Mouse (Mus musculus) mouse trophoblast stem cell (cell line): ENCODE data around the gene Coq7.

ENCODE experiments used
- in situ Hi-C, 2 experiments: fragments of 300-500 bp; cut with MseI, MboI; formaldehyde crosslinking; loops; 2 replicates in 1 of 2; 3 replicates in 1 of 2; pipeline ENCODE4 v1.15.1; 2025

Gene Coq7

DNA sequence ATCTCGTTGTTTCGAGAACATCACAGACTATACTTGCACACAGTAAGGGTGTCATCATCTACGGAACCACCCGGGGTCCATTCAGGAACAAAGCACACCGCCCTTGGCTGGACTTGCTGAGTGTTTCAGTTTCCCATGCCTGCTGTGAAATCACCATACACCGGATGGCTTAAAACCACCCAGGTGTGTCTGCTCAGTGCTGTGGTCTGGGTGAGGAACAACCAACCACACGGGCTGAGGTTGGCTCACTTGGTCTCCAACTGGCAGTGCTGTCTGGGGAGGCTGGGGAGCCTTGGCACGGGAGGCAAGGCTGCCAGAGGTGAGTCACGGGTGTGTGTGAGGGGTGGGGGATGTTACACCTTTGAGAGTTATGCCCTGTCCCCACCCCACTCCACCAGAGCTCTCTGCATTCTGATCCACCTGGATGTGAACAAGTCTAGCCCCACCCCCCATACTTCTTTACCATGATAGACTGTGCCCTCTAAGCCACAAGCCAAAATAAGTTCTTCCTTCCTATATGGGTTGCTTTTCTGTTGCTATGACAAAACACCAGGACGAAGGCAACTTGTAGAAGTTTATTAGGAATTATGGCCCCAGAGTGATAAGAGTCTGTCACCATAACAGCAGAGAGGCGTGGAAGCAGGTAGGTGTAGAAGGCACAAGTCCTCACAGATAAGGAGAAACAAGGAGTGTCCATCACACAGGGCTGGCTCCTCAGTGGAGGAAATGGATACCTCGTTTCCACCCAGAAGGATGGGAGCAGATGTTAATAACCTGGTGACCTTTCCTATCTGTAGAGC is 34.0 kb downstream of the Coq7 start:
- in situ Hi-C loops: no loop called here

DNA sequence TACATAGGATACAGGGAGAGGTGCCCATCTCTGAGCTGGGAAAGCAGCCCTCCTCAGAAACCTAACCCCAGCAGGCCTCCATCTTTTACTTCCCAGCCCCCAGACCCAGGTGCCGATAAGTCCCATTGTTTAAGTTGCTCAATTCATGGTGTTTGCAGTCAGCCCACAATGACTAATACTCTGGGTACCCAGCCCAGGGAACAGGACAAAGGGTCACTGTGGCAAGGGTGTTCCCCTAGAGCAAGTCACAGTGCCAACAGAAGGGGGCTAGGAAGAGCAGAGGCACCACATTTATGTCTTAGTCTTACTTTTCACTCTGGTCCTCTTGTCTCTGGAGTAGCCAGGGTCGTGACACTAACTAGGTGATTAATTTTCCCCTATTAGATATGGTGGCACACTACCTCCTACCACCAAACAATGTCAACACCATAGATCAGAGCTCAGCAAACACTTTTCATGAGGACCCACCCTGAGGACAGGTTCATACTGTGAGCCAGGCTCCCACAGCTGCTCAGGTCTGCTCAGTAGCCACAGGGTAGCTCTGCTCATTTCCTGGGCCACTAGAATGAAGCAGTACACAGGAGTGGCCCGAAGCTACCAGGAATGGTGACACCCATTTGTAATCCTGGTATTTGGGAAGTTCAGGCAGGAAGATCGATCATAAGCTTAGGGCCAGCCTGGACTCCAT is 38.1 kb downstream of the Coq7 start:
- in situ Hi-C loops: no loop called here

DNA sequence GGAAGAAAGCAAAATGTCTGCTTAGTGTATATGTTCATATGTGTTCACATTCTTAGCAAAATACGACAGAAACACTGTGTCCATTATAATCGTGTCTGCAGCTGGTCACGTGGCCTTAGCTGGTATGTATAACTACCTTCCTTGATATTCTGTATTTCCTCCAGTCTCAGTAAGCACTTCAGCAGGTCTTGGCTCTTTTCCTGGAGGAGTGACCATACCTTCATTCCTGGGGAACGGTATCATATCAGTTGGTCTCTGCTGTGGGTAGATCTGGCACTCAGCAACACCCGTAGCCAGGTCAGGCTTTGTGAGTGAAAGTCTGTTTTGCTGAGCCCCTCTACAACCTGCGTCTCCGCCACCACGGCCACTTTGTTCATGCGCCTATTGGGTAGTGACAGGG is 39.3 kb downstream of the Coq7 start:
- in situ Hi-C loops: no loop called here

DNA sequence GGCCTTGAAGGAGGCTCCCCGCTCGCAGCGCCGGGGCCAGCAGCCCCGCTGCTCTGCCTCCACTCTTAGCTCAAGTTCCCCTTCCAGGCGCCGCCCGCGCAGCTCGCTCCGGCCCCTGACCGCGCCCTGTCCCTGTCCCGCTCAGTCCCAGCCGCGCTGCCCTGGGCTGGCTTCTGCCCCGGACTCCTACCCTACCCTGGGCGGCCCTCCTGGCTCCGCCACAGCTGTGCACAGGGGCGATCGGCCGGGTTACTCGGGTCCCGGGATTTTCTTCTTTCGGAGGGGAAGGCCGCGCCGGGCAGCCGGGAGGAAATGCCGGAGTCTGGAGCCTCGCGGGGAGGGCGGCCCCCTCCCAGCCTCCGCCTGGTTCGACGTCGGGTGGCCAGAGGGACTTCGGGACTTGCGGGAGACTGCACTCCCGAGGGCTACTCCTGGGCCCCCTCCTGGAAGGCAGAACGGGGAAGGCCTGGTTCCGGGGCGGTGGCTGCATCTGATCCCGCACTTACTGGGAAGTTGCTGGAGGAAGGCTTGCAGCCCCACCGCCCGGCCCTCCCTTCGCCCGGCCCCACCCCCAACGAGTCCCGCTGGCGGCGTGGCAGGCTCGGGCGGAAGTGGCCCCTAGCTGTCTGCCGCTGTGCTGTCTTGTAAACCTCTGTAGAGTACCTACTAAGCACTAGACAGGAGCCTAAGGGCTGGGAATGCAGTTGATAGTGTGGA is 41.6 kb downstream of the Coq7 start, which contains the start of gene Itpripl2:
TSS of gene Itpripl2 (minus strand) at position 545 of the 717 bp plus-strand sequence.
- in situ Hi-C loops: no loop called here

DNA sequence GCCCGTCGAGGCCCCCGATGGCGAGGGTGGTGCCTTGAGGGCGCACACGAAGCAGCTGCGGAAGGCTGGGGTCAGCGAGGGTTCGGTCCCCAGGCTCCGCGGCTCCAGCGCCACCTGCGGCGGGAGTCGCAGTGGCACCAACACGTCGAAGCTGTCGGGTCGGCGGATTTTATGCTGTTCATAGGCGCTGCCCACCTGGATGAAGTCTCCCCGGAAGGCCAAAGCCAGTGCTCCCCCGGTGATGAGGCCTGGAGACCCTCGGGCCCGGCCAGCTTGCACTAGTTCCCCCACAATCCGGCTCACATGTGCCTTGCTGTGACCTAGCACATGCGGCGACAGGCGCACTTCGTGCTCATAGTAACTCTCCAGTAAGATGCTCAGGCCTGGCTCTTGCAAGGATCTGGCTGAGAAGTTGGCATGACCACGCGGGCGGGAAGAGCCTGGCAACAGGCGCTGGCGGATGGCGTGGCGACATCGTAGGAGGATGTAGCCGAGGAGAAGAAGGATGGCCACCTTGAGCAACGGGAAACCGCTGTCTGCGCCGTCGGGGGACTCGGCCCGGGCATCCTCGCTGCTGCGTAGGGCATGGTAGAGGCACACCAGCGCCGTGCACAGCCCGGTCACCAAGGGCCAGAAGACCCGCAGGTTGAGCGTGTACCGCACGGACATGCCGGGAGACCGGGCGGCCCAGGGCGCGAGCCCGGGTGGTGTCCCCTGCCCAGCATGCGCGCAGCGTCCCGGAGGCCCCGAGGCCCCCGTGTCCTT is 42.3 kb downstream of the Coq7 start:
- in situ Hi-C loops: no loop called here

DNA sequence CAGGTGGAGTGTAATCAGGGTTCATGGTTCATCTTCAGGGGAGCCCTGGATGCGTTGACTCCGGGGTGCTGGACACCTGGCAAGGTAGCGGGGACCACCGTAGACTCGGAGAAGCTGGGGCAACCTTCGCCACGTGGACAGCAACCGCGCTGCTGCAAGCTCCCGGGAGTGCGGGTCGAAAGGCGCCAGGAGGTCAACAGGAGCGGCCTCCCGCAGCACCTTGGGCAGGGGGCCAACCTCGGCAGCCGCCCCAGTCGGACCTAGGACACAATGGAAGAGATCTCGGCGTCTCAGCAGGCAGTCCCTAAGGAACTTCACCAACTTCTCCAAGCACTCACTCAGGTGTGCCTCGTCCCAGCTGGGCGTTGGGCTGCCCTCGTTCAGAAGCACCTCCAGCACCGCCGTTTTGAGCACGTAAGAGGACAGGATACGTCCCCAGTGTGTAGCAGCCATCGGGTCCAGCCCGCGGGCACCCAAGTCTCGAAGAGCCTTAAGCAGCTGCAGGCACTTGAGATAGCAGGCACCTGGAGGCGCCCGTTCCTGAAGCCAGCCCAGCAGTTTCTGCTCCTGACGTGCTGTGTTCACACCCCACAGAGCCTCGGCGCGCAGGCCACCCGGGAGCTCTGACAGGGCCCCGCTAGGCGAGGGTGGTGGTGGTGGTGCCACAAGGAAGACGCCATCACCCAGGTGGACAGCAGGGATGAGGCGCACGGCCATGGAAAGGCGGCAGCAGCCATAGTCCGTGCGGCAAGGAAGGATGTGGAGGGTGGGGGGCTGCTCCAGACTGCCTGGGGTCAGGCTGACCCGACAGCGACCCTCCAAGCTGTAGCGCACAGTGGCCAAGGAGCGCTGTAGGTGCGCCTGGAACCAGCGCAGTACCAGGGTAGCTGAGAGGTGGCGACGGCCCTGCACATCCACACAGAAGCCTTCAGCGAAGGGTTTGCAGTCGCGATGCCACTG is 43.2 kb downstream of the Coq7 start:
- in situ Hi-C loops: no loop called here

DNA sequence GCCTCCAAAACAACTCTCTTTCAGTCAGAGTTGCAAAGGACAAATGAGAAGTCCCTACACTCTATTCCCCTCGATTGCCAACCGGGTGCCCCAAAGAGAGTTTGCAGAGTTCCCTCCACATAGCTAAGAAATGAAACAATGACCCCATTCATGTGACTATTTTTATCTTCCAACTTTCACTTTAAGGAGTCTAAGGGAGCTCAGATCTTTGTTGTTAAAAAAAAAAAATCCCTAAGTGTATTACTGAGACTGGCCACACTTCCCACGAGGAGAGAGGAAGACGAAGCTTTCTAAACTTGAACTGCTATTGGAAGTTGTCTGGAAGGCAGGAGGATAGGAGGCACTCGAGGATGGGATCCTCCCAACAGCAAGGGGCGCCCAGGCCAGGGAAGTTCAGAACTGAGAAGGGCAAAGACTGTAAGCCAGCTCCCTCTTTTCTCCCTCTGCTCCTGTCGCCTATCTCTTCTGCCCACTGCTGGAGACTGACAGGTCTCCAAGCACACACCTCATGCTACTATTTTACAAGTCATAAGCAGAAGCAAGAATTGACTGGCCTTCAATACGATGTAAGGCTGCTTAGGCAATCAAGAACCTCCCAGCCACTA is 45.0 kb downstream of the Coq7 start:
- in situ Hi-C loops: no loop called here

DNA sequence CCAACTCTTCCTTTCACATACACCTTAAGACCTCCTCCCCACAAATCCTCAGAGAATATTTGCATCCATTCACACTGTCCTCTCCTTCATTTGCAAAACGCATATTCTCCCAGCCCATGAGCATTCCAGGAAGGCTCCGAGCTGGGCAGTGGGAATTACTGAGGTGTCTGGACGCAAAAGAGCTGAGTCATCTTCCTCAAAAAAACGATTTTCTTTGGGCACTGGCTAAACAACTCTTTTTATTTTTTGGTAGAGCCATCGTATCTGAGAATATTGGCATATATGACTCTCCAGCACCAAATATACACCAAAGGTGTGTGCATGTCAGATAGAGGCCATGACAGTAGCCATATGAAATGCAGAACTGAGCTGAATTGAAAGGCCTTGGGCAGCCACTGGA is 46.2 kb downstream of the Coq7 start:
- in situ Hi-C loops: no loop called here

DNA sequence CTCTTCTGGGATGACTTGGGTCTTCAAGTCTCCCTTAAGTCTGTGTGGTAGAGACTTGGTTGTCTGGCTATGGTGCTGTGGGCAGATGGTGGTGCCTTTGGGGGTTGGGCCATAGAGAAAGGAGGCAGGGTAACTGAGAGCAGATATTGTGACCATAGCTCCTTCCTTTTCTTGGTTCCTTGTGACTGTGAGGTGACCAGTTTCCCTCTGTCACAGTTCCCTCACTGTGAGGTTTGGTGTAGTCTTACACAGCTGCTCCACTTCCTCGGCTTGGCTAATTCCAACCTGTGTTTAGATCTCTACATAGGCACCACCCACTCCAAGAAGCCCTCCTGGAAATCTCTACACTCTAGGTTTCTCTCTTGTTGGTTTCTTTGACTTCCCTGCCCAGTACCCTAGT is 49.2 kb downstream of the Coq7 start:
- in situ Hi-C loops: no loop called here

DNA sequence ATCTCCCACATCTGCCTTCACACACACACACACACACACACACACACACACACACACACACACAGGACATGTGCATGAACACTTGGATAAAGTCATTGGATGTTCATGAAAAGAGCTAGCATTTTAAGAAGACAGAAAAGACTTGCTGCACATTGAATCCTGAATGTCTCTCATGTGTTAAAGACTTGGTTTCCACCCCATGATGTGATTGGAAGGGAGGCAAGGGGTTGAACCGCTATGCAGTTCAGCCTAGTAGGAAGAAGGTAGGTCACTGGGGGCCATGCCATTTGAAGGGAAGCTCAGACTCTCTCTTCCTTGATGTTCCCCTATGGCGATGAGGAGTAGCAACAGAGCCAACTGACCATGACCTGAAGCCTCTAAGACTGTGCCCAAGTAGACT is 51.2 kb downstream of the Coq7 start:
- in situ Hi-C loops: no loop called here

DNA sequence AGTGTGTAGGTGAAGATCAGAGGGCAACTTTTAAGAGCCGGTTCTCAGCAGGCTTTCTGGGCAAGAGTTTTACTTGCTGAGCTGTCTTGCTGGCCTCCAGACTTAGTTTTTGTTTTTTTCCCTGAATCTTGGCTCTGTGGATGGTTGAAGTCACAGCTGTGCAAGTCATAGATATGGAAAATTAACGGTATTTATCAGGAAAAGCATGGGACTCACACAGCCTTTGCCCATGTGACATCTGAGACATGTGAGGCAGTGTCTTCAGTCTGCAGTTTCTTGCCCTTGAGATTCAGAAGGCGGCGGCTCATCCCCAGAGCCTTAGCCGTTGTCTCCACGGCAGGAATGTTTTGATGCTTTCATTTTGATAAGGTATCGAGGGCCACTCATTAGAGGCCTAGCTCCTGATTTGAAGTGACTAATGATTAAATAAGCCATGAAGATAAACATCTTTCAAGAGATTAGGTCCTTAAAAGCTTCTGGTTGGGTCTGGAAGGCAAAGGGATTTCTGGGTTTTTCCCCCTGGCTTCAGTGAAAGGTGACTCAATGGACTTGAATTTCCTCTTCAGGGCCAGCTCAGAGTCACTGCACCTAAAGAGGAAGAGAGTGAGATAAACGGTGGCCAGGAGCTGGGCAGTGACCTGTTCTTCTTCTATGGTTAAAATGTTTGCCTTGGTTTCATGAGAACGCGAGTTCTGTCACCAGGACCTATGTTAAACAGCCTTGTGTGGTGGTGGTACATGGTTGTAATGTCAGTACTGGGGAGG is 51.9 kb downstream of the Coq7 start:
- in situ Hi-C loops: no loop called here

DNA sequence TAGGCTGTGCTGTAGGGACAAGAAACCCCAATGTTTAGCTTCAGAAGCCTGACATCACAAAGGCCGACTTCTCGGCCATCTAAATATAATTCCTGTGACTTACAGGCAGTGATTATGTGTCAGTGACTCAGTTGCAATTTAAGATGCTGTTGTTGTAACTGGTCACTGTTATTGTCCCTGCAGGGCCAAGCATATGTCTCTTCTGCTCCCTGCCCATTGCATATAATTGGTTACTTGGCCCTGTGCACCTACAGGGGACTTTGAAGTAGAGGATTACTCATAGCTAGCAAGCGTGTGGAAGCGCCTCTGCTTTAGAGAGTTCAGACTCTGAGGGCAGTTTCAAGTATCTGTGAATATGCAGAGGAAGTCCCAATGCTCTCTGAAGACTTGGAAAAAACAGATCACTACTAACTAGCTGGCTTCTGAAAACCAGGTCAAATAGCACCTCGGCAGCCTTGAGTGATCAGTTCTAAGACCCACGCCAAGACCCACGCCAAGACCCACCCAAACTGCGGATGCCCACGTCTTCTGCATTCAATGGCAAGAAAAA is 52.9 kb downstream of the Coq7 start:
- in situ Hi-C loops: no loop called here

DNA sequence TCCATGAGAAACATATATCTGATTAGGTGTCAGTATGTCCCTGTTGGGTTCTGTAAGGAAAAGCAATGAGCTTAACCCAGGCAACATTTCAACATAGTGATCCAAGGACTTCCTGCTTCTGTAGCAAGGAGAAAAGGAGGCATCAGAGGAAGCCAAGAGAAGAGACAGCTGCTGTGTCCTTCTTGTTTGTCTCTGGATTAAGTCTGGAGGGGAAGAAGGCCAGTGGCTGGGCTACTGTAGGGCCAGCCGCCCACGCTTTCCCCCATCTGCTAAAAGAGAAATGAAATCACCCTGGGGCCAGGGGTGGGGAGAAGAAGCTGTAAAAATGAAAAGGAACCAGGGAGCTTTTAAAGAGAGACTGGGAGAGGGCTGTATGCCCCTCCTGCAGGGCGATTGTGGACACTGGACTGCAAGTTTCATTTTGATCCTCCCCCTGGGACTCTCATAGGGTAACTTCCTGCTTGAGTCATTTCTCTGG is 54.3 kb downstream of the Coq7 start:
- in situ Hi-C loops: no loop called here

DNA sequence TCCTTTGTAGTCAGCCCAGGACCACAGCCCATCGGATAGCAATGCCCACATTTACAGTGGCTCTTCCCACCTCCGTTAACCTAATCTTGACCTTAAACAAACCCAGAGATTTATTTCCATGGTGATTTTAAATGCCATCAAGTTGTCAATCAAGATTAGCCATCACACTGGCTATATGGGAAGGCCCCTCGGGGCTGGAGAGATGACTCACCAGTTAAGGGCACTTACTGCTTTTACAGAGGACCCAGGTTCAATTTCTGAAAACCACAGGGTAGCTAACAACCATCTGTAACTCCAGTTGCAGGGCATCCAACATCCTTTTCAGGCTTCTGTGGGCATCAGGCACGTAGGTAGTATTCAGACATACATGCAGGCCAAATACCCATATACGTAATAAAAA is 56.7 kb downstream of the Coq7 start:
- in situ Hi-C loops: no loop called here

DNA sequence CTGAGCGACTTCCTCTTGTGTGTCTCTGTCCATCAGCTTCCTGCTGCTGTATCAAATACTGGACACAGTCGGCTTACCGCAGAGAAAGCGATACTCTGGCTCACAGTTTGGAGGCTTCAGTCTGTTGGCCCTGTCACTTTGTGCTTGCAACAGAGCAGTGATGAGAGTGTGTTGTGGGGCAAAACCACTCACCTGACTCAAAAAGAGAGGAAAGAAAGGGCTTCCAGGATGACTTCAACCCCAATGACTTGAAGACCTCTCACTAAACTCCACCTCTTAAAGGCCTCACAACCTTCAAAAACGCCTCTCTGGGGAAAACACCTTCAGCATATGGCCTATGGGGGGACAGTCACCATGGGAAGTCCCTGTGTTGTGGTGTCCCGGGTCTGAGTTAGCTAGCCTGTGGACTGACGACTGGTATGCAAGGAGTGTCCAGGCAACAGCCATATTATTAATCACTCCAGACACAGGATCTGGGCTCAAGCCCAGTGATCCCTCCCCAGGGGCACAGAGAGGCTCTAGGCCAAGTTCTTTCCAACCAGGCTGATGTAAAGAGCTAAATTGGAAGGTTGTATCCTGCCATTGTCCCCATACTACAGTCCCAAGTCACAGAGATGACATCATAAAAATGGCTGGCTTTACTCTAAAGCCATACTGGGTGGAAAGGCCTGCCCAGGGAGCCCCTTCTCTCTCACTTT is 58.0 kb downstream of the Coq7 start:
- in situ Hi-C loops: no loop called here

DNA sequence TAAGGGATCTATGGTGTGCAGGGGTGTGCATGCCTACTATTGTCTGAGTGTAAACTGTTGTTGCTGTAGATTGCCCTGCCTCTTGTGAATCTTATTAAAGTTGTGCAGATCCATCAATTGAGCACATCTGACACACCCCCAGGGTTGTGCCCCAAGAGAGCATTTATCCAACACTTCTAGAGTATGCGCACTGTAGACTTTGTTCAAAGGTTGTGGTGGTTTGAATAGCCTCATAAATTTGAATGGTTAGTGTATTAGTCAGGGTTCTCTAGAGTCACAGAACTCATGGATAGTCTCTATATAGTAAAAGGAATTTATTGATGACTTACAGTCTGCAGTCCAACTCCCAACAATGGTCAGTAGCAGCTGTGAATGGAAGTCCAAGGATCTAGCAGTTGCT is 60.3 kb downstream of the Coq7 start:
- in situ Hi-C loops: no loop called here

DNA sequence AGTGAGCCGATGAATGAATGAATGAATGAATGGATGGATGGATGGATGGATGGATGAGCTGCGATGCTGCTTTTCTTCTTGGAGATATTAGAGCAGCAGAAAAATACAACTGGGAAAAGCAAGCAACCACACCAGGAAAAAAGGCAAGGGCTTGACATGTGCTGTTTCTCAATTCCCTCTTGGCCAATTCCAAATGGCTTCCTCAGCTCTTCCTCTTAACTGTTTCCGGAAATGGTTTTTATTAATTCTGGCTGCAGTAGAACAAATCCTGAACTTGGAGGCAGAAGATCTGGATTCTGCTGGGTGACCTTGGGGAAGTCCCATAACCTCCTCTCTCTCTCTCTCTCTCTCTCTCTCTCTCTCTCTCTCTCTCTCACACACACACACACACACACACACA is 65.1 kb downstream of the Coq7 start:
- in situ Hi-C loops: no loop called here

DNA sequence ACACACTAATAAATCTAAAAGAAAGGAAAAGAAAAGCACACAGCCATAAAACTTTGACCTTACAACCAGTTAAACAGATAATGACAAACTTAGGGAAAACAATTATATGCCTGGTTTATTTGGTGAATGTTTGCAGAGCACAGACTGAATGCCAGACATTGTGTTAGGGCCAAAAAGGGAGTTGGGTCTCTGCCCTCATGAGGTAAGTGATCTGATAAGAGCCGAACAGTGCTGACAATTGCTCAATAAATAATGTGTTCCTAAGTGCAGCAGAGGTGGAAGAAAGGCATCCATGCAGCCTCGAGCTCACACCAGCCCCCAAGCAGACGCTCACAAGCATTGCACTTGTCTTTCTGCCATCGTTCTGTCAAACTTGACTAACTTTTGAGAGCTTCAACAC is 68.7 kb downstream of the Coq7 start:
- in situ Hi-C loops: no loop called here
